Mouse (Mus musculus) liver, embryonic 11.5 days (tissue): ENCODE measurements around the gene Slc26a1. TPM values are rescaled to one million over a fixed set of nuclear protein-coding genes. Genes with fewer than 3 reads are reported as not detected.
A peak's percentile ranks its signal among the peaks of the same experiment; 100 is the strongest.

ENCODE experiments used
- ATAC-seq: fragments of 200-750 bp; cut with Nextera tagmentation; replicated peaks from 2 replicates; pipeline ENCODE4 v1.8.0; 2017; ENCODE audit warnings: moderate number of reproducible peaks, mild to moderate bottlenecking, moderate TSS enrichment, moderate library complexity; ENCODE audit not compliant: low FRiP score
- DNase-seq: peaks from one replicate; pipeline ENCODE4 v3.0.0-alpha.2; 2017; ENCODE audit warnings: low spot score
- H3K27ac ChIP-seq: fragments of 300-500 bp; sonication (generic); 2 replicates; pipeline ENCODE4 v1.5.1; 2014; ENCODE audit warnings: mild to moderate bottlenecking, low read depth, low read length, control low read depth
- H3K27me3 ChIP-seq: fragments of 300-500 bp; sonication (generic); replicated peaks from 2 replicates; pipeline ENCODE4 v1.6.1; 2014; ENCODE audit warnings: low read length, mixed read lengths; ENCODE audit not compliant: control insufficient read depth, insufficient read depth
- H3K36me3 ChIP-seq: fragments of 300-500 bp; sonication (generic); 2 replicates; pipeline ENCODE4 v1.6.1; 2014; ENCODE audit warnings: mild to moderate bottlenecking, low read length, moderate library complexity, mixed read lengths; ENCODE audit not compliant: control insufficient read depth, insufficient read depth
- H3K4me1 ChIP-seq: fragments of 300-500 bp; sonication (generic); replicated peaks from 2 replicates; pipeline ENCODE4 v1.6.1; 2014; ENCODE audit warnings: low read length, mixed read lengths; ENCODE audit not compliant: control insufficient read depth, insufficient read depth
- H3K4me2 ChIP-seq: fragments of 300-500 bp; sonication (generic); 2 replicates; pipeline ENCODE4 v1.6.1; 2014; ENCODE audit warnings: mild to moderate bottlenecking, control low read depth, moderate library complexity
- H3K4me3 ChIP-seq: fragments of 300-500 bp; sonication (generic); 2 replicates; pipeline ENCODE4 v1.5.1; 2014; ENCODE audit warnings: low read depth, low read length, control low read depth
- H3K9ac ChIP-seq: fragments of 300-500 bp; sonication (generic); 2 replicates; pipeline ENCODE4 v1.6.1; 2014; ENCODE audit warnings: low read depth, low read length, control low read depth
- H3K9me3 ChIP-seq: fragments of 300-500 bp; sonication (generic); 2 replicates; pipeline ENCODE4 v1.6.1; 2016; ENCODE audit warnings: low read length, inconsistent platforms, mixed read lengths; ENCODE audit not compliant: control insufficient read depth
- WGBS: fragments of 180-500 bp; shearing (Covaris S2); extraction: QIAGEN DNeasy Blood & Tissue Kit; methylation state at CpG from one replicate; pipeline ENCODE4 v1.1.7; 2014; 5-methylcytosine and 5-hydroxymethylcytosine counted together
- polyA plus RNA-seq: library from polyadenylated mRNA; unstranded; fragments of >200 nt; fragmentation: Nextera tagmentation; extraction: Ambion mirVana; gene quantifications from 2 replicates; pipeline ENCODE4 v1.2.1, GENCODE M21; 2014

The Slc26a1 gene
- polyA plus RNA-seq, 1 experiment from 2014 or later: 11.6 TPM

DNA sequence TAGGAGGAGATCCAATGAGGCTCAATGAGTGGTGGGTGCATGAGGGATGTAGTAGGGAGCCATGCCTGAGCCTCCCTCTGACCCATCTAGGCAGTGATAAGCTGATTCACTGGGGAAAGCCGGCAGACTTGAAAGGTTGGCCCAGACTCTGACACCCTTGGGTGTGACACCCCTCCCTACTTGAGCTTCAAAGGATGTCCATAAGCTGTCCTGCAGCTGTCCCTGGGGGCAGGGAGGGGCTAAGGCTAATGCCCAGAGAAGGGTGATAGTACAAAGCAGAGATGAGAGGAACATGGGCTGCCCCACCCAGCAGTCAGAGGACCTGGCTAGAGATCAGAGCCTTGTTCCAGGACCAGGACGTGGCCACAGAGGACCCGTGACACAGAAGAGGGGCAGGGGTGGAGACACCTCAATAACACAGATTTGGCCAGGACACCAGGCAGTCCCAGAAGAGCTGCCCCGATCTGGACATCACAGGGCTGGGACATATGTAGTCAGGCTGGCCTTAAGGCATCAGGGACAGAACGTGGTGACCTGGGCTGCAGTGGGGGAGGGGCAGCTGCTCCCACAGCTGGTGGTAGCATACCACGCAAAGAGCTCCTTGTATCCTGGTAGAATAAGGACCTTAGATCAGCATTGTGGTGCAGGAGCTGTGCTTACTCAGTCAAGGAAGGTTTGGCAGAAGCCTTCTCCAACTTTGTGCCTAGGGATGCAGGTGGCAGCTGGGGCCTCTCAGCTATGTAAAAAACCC is 33.8 kb upstream of the Slc26a1 start:
- ATAC-seq: peak; percentile 37
- Histone ChIP-seq H3K4me2 (no peak overlapping the region), H3K27me3 (no peaks in the 10 kb centered on the region), H3K36me3 (peaks cover 5% of the 10 kb centered on the region), H3K4me3 (no peak overlapping the region), H3K9ac (no peak overlapping the region), H3K9me3 (no peaks in the 10 kb centered on the region), H3K4me1 (peaks cover 24% of the 10 kb centered on the region), H3K27ac (no peak overlapping the region)
- DNase-seq: no peak
- 47% methylated on average over 6 of the region's 6 CpGs for WGBS

DNA sequence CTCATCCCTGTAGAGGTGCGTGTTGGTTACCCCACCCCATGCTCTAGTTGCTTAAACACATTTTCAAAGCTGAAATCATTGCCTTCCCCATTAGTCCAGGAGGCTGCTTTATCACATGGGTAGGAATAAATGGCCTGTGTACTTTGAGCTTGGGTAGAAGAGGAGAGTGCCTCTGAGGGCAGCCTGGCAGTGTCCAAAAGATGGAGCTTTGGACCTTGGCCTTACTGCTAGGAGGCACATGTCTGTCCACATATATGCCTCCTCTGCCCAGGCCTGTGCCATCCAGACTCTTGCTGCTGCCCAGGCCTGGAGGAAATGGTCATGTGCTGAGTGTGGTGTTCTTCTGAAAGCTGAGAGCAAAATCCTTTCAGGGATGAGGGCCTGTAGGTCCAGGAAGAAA is 33.0 kb upstream of the Slc26a1 start:
- WGBS: 88% methylated on average over 1 of the region's 1 CpGs

DNA sequence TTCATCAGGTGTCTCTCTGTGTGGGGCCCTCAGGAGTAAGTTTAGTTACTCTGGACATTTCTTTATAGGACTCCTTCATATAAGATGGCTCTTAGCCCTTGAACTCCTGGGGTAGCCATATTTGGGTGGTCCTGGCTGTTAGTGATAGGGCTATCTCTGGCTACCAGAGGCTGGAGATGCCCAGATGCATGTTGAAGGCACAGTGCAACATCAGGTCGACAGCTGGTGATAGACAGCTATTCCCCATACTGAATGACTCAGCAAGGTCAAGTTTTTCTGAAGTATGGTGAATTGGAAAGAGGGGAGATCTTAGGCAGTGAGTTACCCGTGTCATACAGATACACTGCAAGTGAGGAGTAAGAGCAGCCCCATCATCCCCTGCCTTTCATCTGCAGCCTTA is 32.4 kb upstream of the Slc26a1 start:
- ATAC-seq (peak; percentile 77), DNase-seq (no peak)
- 44% methylated on average over 2 of the region's 2 CpGs for WGBS
- no peaks in the 10 kb centered on the region for H3K9me3 ChIP-seq
- H3K9ac ChIP-seq: peak overlapping the region; percentile 23; the same call in 1 of the 2 replicates
- peaks cover 29% of the 10 kb centered on the region for H3K4me1 ChIP-seq
- H3K36me3 ChIP-seq: peaks cover 5% of the 10 kb centered on the region
- H3K4me3 ChIP-seq: no peak overlapping the region
- 0 out of 2 replicates have a peak overlapping the region, but pooled peaks have one; percentile 4 for H3K4me2 ChIP-seq
- no peaks in the 10 kb centered on the region for H3K27me3 ChIP-seq
- H3K27ac ChIP-seq: peak overlapping the region; percentile 33; the same call in 1 of the 2 replicates

More for the DNA sequence above, 33.0 kb upstream of the Slc26a1 start:
- Histone ChIP-seq H3K27me3 (no peaks in the 10 kb centered on the region), H3K27ac (peak overlapping the region; percentile 33; the same call in 1 of the 2 replicates), H3K4me1 (peaks cover 29% of the 10 kb centered on the region), H3K9me3 (no peaks in the 10 kb centered on the region), H3K4me2 (no peak overlapping the region), H3K9ac (peak overlapping the region; percentile 23; the same call in 1 of the 2 replicates), H3K36me3 (peaks cover 5% of the 10 kb centered on the region), H3K4me3 (no peak overlapping the region)
- peak; percentile 1; the same call in 1 of the 2 replicates for ATAC-seq
- no peak for DNase-seq

DNA sequence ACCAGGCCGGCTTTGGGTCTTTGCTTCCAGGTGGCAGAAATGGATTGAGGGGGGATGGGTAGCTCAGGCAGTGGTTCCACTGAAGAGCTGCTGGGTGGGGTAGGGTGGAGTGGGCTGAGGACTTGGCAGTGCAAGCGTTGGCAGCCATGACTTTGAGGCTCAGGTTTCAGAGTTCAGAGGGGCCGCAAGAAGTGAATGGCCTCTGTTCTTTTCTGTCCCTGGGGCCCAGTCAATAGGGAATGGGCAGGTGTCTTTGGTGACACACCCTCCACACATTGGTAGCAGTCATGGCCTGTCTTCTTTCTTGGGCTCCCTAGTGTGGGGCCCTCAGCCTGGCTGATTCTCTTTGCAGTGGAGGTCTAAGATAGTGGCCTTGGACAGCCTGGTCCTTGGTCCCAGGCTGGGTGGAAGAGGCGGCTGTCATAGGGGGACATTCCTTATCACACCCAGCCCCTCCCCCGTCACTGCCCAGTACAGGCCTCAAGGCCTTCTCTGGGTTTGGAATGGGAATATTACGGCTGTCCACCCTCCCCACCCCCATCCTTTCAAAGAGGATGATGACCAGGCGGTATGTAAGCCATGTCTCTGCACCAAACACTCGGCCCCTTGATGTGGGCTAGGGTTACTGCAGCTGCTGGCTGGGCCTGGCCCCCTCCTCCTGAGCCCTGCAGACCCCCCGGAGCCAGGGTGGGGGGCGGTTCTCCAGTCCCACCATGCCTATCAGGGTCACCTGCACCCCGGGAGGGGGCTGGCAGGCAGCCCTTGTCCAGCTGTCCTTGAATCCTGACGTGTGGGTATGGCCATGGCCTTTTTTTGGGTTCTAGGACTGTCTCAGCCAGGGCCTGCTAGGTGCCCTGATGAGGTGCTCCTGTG is 28.6 kb upstream of the Slc26a1 start:
- WGBS: 72% methylated on average over 12 of the region's 12 CpGs
- Histone ChIP-seq H3K36me3 (peaks cover 5% of the 10 kb centered on the region), H3K4me2 (no peak overlapping the region), H3K9ac (no peak overlapping the region), H3K9me3 (no peaks in the 10 kb centered on the region), H3K4me3 (no peak overlapping the region), H3K4me1 (peaks cover 38% of the 10 kb centered on the region), H3K27me3 (no peaks in the 10 kb centered on the region), H3K27ac (no peak overlapping the region)
- DNase-seq (no peak), ATAC-seq (no peak)

DNA sequence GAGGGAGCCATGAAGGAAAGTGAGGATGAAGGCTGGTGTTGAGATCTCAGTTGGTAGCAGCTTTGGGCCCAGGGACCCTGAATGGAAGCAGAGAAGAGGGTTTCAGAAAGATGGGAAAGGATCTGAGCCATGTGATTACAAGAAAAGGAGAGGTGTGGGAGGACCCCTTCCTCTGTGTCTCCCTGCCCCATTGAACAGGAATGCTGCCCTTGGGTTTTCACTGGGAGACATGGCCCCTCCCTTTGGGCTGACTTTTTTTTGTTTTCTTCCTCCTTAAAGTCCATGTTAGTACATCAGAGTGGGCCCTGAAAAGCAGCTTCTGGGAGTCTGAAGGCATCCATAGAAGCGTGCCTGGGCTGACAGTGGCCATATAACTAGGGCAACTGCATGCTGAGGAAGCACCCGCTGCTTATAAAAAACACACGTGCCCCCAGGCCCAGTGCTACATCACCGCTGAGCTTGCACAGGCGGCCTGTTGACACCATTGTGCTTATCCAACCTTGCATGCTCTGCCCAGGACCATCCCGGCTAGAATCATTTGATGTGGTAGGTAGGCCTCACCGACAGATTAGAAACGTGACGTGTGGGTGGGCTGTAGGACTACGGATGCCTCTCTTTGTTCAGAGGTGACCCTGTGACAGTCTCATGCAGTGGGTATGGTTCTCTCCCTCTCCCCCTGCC is 26.1 kb upstream of the Slc26a1 start:
- 83% methylated on average over 10 of the region's 10 CpGs for WGBS
- DNase-seq: no peak
- Histone ChIP-seq H3K4me2 (no peak overlapping the region), H3K9me3 (no peaks in the 10 kb centered on the region), H3K4me1 (peaks cover 17% of the 10 kb centered on the region), H3K27me3 (no peaks in the 10 kb centered on the region), H3K36me3 (peaks cover 5% of the 10 kb centered on the region), H3K4me3 (no peak overlapping the region), H3K9ac (no peak overlapping the region), H3K27ac (no peak overlapping the region)
- ATAC-seq: no peak

DNA sequence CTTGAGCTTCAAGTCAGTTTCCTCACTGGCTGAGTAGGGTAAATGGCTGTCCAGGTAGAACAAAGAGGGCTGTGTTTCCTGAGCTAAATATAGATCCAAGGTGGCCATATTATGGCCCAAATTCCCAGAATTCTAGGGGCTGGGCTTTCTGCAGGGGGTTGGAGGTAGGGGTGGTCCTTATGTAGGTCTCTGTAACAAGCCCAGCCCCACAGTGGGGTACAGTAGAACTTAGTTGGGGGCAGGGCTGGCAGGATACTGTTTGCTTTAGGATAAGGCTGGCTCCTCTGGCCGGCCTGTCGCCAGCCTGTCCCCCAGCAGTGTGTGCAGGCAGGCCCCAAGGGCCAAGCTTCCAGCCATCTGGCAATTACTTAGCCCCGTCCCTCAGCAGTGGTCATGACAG is 25.0 kb upstream of the Slc26a1 start:
- no peaks in the 10 kb centered on the region for H3K27me3 ChIP-seq
- DNase-seq (no peak), ATAC-seq (peak; percentile 25; the same call in 1 of the 2 replicates)
- H3K36me3 ChIP-seq: peaks cover under 1% of the 10 kb centered on the region
- 0 out of 2 replicates have a peak overlapping the region, but pooled peaks have one; percentile 13 for H3K9ac ChIP-seq
- peaks cover 23% of the 10 kb centered on the region for H3K4me1 ChIP-seq
- no peak overlapping the region for H3K4me3 ChIP-seq
- 47% methylated on average over 3 of the region's 3 CpGs for WGBS
- no peaks in the 10 kb centered on the region for H3K9me3 ChIP-seq
- H3K27ac ChIP-seq: 0 out of 2 replicates have a peak overlapping the region, but pooled peaks have one; percentile 19
- no peak overlapping the region; the same call in 1 of the 2 replicates for H3K4me2 ChIP-seq

DNA sequence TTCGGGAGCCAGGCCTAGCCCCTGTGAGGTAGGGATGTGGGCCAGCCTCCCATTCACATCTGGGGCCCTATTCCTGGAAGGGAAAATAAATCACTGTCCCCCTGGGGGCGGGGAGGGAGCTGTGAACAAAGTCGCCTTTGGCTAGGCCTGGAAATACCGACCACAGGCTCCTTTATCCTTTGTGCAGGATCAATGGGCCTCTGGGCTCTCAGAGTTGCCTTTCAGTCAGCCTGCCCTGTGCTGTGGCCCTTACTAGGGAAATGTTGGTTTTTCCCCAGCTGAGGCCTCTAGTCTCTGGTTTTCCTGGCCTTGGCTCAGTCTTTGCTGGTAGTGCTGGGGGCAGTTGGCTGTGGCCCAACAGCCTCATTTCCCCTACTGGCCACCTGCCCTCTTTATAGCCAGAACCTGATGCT is 22.0 kb upstream of the Slc26a1 start:
- Histone ChIP-seq H3K9ac (no peak overlapping the region), H3K27ac (no peak overlapping the region), H3K9me3 (no peaks in the 10 kb centered on the region), H3K4me1 (peaks cover 33% of the 10 kb centered on the region), H3K36me3 (no peaks in the 10 kb centered on the region), H3K4me2 (no peak overlapping the region), H3K4me3 (no peak overlapping the region), H3K27me3 (peaks cover 3% of the 10 kb centered on the region; the same call in 1 of the 2 replicates)
- WGBS: 55% methylated on average over 4 of the region's 4 CpGs
- no peak for DNase-seq
- no peak for ATAC-seq

- Histone ChIP-seq H3K9me3 (no peaks in the 10 kb centered on the region), H3K9ac (no peak overlapping the region), H3K27me3 (peaks cover 3% of the 10 kb centered on the region; the same call in 1 of the 2 replicates), H3K4me2 (no peak overlapping the region), H3K4me1 (peaks cover 40% of the 10 kb centered on the region), H3K4me3 (no peak overlapping the region), H3K27ac (no peak overlapping the region), H3K36me3 (no peaks in the 10 kb centered on the region)
- no peak for DNase-seq
- 82% methylated on average over 3 of the region's 3 CpGs for WGBS
- ATAC-seq: no peak
Measured at GRCm38 (mm10) chr5:108696542-108696941, 21.2 kb upstream of the Slc26a1 start.
